Mouse (Mus musculus) kidney, postnatal 25 days (tissue): Measurements from ENCODE around the gene Ier5.
A peak's percentile ranks its signal among the peaks of the same experiment; 100 is the strongest.

Source experiments
- DNase-seq, 2 experiments: peaks; one replicate each; pipeline ENCODE4 v3.0.0; 2021; ENCODE audit warnings: mixed read lengths in 2 of 2

The Ier5 gene

DNA sequence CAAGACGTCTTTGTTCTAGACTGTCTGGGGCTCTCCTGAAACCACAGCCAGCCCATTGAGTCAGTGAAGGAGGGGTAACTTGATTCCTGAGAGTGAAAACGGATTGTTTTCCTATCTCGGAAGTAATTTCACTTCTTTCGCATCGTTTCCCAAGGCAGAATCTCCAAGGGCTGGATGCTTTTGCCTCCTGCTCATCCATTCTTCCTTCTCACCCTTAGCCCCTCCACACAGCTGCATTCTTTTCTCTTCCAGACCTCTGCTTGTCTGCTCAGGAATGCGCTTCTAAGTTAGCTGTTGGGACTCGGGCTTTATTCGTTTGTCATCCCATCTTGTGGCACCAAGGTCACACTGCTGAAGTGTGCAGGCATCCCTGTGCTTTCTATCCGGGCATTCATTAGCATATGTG lies 46.7 kb downstream of the Ier5 start:
- DNase-seq = no peak

DNA sequence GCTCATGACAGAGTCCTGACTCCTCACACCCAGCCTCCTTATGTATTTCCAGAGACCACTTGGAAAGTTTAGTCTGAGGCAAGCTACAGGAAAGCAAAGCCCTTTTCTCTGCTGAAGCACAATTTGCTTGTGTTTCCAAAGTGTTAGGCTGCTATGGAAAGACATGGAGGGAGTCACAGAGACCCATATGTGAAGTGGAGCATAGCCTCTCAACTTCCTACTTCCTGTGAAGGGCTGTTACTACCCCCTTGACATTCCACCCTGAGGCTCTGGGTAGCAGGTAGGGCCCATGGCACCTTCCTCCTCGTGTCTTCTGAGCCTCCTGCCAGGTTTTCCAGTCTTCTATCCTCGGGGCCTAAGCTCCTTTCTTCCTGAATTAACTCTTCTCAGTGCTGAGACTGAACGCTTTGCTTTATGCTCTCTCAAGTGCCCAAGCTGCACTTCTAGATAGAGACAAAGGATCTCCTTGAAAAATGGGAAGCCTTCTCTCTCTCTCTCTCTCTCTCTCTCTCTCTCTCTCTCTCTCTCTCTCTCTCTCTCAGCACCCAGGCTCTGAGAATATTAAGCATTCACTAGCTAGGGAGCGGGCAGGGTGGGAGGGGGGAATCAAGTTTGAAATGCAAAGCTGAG lies 47.2 kb downstream of the Ier5 start:
- DNase-seq = no peak

DNA sequence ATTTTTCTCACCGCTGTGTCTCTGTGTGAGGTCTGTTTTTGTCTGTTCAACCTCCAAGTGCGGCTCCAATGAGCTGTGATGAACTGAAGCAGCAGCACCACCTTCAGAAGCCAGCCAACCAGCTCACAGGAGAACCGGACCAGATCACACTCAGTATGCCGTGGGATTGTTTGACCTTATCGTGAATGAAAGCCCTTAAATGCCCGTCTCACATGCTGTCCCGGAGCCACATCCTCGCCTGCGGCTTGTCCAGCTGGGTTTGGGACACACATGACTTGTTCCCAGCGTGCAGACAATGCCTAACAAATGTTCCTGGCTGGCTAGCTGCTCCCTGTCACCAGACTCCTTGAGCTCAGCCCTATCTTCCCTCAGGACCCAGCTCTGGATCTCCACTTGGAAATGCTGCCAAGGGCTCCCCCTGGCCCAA lies 47.7 kb downstream of the Ier5 start:
- DNase-seq = peak; percentile 42 to 56

DNA sequence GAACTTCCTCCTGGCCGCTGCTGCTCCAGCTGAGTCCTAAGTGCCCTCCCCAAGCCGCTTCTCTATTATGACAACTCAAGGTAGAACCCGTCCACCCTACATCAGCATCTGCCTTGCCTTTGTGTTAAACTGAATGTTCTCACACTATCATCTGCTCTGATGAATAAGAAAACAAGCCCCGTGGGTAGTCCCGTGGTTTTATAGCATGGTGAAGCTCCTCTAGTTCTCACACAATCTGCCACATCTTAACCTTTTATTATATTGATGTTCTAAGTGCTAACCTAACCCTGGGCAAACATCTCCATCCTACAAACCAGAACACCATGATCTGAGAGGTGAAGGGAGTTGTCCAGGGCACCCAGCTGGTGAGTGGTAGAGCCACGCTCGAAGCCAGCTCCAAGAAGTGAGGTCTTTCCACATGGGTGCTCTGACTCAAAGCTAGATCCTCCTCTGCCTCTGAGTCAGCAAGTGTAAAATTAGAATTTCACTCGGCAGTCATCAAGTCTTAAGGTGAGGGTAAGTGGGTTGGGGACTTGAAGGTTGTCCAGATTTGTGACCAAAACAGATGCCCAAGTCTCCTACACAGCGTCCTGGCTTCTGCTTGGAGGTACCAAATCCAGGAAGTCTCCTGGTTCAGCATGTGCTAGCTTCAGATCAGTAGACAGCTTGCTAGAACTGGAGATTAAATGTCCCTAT lies 48.4 kb downstream of the Ier5 start:
- no peak for DNase-seq

DNA sequence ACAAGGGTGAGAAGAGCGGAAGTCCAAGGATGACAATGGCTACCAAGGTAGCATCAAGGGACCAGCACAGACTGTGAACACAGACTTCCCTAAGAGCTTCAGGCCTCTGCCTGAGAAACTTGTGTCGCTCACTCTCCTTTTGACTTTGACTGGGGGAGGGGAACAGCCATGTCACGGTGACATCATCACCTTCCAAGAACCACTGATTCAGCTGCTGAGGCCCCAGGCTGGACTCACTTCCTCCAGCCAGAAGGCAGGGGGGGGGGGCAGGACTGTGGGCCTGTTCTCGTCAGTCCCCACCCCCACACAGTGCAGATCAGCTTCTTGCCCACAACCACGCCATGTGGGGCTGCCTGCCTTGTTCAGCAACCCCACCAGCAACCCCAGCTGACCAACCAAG lies 49.3 kb downstream of the Ier5 start:
- peak; percentile 49 to 79 for DNase-seq

DNA sequence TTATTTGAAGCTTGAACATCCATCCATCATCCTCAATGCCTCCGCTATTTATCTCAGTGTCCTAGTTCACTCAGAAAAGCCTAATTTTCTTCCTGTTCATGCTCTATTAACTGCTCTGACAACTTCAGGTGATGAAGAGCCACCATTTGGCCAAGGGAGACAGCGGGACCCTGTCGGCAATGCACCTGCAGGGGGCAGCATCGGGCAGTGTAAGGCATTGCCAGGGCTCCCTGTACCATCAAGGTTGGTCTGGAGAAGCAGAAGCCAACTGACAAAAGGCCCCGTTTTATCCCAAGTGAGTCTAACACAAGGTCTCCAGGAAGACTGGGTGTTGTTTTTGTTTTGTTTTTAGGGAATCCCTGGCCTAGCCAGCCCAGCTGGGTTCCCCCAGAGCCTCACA lies 50.5 kb downstream of the Ier5 start:
- DNase-seq = peak; percentile 91 to 99
